Mouse (Mus musculus) MEL (cell line): ENCODE results near the gene Supt7l. TPM values are rescaled to one million over a fixed set of nuclear protein-coding genes. Genes with fewer than 3 reads are reported as not detected.

ENCODE experiments used
- DNase-seq: peaks from one replicate; pipeline ENCODE4 v3.0.0; 2011; ENCODE audit warnings: low read depth, low spot score
- H3K27ac ChIP-seq: 2 replicates; pipeline ENCODE4 v1.5.1; 2012; ENCODE audit warnings: low read depth, mild to moderate bottlenecking, control low read depth, low read length, moderate library complexity; ENCODE audit not compliant: control insufficient read depth
- H3K27me3 ChIP-seq, 2 experiments: fragments of 150-350 bp in 1 of 2; sonication (generic) in 1 of 2; 2 replicates each; pipeline ENCODE4 v1.6.1; 2012; ENCODE audit warnings: low read length in 2 of 2, mild to moderate bottlenecking in 2 of 2, improper control_type of control experiment in 1 of 2, moderate library complexity in 1 of 2; ENCODE audit not compliant: insufficient read depth in 2 of 2, control insufficient read depth in 1 of 2
- H3K36me3 ChIP-seq, 2 experiments: 2 replicates each; pipeline ENCODE4 v1.6.1; 2012 to 2014; ENCODE audit warnings: low read length in 2 of 2, improper control_type of control experiment in 1 of 2, inconsistent platforms in 1 of 2, mild to moderate bottlenecking in 1 of 2; ENCODE audit not compliant: insufficient read depth in 2 of 2, control insufficient read depth in 1 of 2
- H3K4me1 ChIP-seq, 2 experiments: fragments of 150-350 bp in 1 of 2; sonication (generic) in 1 of 2; 2 replicates each; pipeline ENCODE4 v1.6.1; 2012; ENCODE audit warnings: low read length in 2 of 2, improper control_type of control experiment in 1 of 2, mild to moderate bottlenecking in 1 of 2; ENCODE audit not compliant: insufficient read depth in 2 of 2, control insufficient read depth in 1 of 2
- H3K4me3 ChIP-seq, 2 experiments: fragments of 150-350 bp in 1 of 2; sonication (generic) in 1 of 2; 2 replicates each; pipeline ENCODE4 v1.5.1; 2012; ENCODE audit warnings: low read depth in 2 of 2, low read length in 2 of 2, mild to moderate bottlenecking in 2 of 2, moderate library complexity in 2 of 2, control low read depth in 1 of 2, improper control_type of control experiment in 1 of 2; ENCODE audit not compliant: control insufficient read depth in 1 of 2, insufficient read depth in 1 of 2
- H3K79me2 ChIP-seq: 2 replicates; pipeline ENCODE4 v1.6.1; 2012; ENCODE audit warnings: mild to moderate bottlenecking, low read length, moderate library complexity; ENCODE audit not compliant: control insufficient read depth, poor library complexity, insufficient read depth
- H3K9ac ChIP-seq: 2 replicates; pipeline ENCODE4 v1.6.1; 2012; ENCODE audit warnings: low read depth, mild to moderate bottlenecking, control low read depth, low read length, moderate library complexity; ENCODE audit not compliant: control insufficient read depth, poor library complexity, severe bottlenecking
- H3K9me3 ChIP-seq: fragments of 150-350 bp; sonication (generic); replicated peaks from 2 replicates; pipeline ENCODE4 v1.6.1; 2012; ENCODE audit warnings: mild to moderate bottlenecking, low read length, improper control_type of control experiment, moderate library complexity; ENCODE audit not compliant: insufficient read depth
- CTCF ChIP-seq, 3 experiments: IDR thresholded peaks in 2 of 3; conservative IDR thresholded peaks in 1 of 3; 2 replicates each; pipeline ENCODE4 v1.5.1; 2011 to 2012; ENCODE audit warnings: low read length in 3 of 3, low read depth in 2 of 3, mild to moderate bottlenecking in 2 of 3, improper control_type of control experiment in 1 of 3, inconsistent platforms in 1 of 3, mixed read lengths in 1 of 3, moderate library complexity in 1 of 3; ENCODE audit not compliant: control insufficient read depth in 1 of 3, insufficient read depth in 1 of 3, poor library complexity in 1 of 3, severe bottlenecking in 1 of 3
- ELF1 ChIP-seq: IDR thresholded peaks from 2 replicates; pipeline ENCODE4 v1.6.1; 2014; ENCODE audit warnings: low read depth, mild to moderate bottlenecking, inconsistent platforms, low read length, improper control_type of control experiment, moderate library complexity
- EP300 ChIP-seq, 2 experiments: IDR thresholded peaks; 2 replicates each; pipeline ENCODE4 v1.6.1; 2011; ENCODE audit warnings: improper control_type of control experiment in 2 of 2, low read length in 2 of 2, low read depth in 1 of 2, mild to moderate bottlenecking in 1 of 2
- ETS1 ChIP-seq: IDR thresholded peaks from 2 replicates; pipeline ENCODE4 v1.6.1; 2012; ENCODE audit warnings: low read depth, mild to moderate bottlenecking, inconsistent platforms, low read length, improper control_type of control experiment, moderate library complexity
- GATA1 ChIP-seq: IDR thresholded peaks from 2 replicates; pipeline ENCODE4 v1.6.1; 2011; ENCODE audit warnings: low read depth, low read length, improper control_type of control experiment
- HCFC1 ChIP-seq: IDR thresholded peaks from 2 replicates; pipeline ENCODE4 v1.6.1; 2012; ENCODE audit warnings: low read depth, mild to moderate bottlenecking, inconsistent platforms, low read length, improper control_type of control experiment, moderate library complexity
- KAT2A ChIP-seq: conservative IDR thresholded peaks from 2 replicates; pipeline ENCODE4 v1.6.1; 2012; ENCODE audit warnings: low read depth, low read length, improper control_type of control experiment, inconsistent platforms
- MAFK ChIP-seq: IDR thresholded peaks from 2 replicates; pipeline ENCODE4 v1.6.1; 2011; ENCODE audit warnings: low read depth, mild to moderate bottlenecking, low read length, improper control_type of control experiment, borderline replicate concordance
- MEF2A ChIP-seq: IDR thresholded peaks from 2 replicates; pipeline ENCODE4 v1.6.1; 2014; ENCODE audit warnings: low read depth, mild to moderate bottlenecking, inconsistent platforms, low read length, improper control_type of control experiment; ENCODE audit not compliant: poor library complexity, insufficient replicate concordance, severe bottlenecking; ENCODE audit errors: extremely low read depth
- MYC ChIP-seq: IDR thresholded peaks from 2 replicates; pipeline ENCODE4 v1.6.1; 2011; ENCODE audit warnings: low read depth, mild to moderate bottlenecking, low read length, improper control_type of control experiment, moderate library complexity
- NELFE ChIP-seq: IDR thresholded peaks from 2 replicates; pipeline ENCODE4 v1.6.1; 2011; ENCODE audit warnings: low read depth, low read length, improper control_type of control experiment
- POLR2A ChIP-seq, 2 experiments: IDR thresholded peaks; 2 replicates each; pipeline ENCODE4 v1.6.1; 2011 to 2012; ENCODE audit warnings: low read length in 2 of 2, mild to moderate bottlenecking in 2 of 2, control low read depth in 1 of 2, improper control_type of control experiment in 1 of 2, low read depth in 1 of 2, moderate library complexity in 1 of 2; ENCODE audit not compliant: control insufficient read depth in 1 of 2, insufficient read depth in 1 of 2, poor library complexity in 1 of 2
- POLR2AphosphoS2 ChIP-seq: IDR thresholded peaks from 2 replicates; pipeline ENCODE4 v1.6.1; 2011; ENCODE audit warnings: low read length, improper control_type of control experiment
- SMC3 ChIP-seq: IDR thresholded peaks from 2 replicates; pipeline ENCODE4 v1.6.1; 2011; ENCODE audit warnings: low read depth, low read length, improper control_type of control experiment
- TAL1 ChIP-seq: IDR thresholded peaks from 2 replicates; pipeline ENCODE4 v1.6.1; 2012; ENCODE audit warnings: mild to moderate bottlenecking, inconsistent platforms, low read length, moderate library complexity, mixed read lengths
- UBTF ChIP-seq: IDR thresholded peaks from 2 replicates; pipeline ENCODE4 v1.6.1; 2012; ENCODE audit warnings: low read depth, mild to moderate bottlenecking, inconsistent platforms, low read length, improper control_type of control experiment, moderate library complexity, borderline replicate concordance; ENCODE audit not compliant: insufficient read depth
- USF1 ChIP-seq: IDR thresholded peaks from 2 replicates; pipeline ENCODE4 v1.6.1; 2014; ENCODE audit warnings: low read depth, mild to moderate bottlenecking, inconsistent platforms, low read length, improper control_type of control experiment, moderate library complexity
- USF2 ChIP-seq, 2 experiments: IDR thresholded peaks; 2 replicates each; pipeline ENCODE4 v1.6.1; 2011 to 2012; ENCODE audit warnings: improper control_type of control experiment in 2 of 2, low read length in 2 of 2, borderline replicate concordance in 1 of 2, inconsistent platforms in 1 of 2, low read depth in 1 of 2, mild to moderate bottlenecking in 1 of 2; ENCODE audit not compliant: insufficient read depth in 1 of 2
- ZKSCAN1 ChIP-seq: IDR thresholded peaks from 2 replicates; pipeline ENCODE4 v1.6.1; 2012; ENCODE audit warnings: low read depth, mild to moderate bottlenecking, inconsistent platforms, low read length, improper control_type of control experiment, moderate library complexity
- ZMIZ1 ChIP-seq: IDR thresholded peaks from 2 replicates; pipeline ENCODE4 v1.6.1; 2012; ENCODE audit warnings: low read depth, mild to moderate bottlenecking, inconsistent platforms, low read length, improper control_type of control experiment, moderate library complexity
- ZNF384 ChIP-seq: IDR thresholded peaks from 2 replicates; pipeline ENCODE4 v1.6.1; 2012; ENCODE audit warnings: low read depth, mild to moderate bottlenecking, inconsistent platforms, low read length, improper control_type of control experiment
- polyA plus RNA-seq, 2 experiments: library from polyadenylated mRNA; stranded (reverse) in 1 of 2; unstranded in 1 of 2; fragments of >175 nt in 1 of 2; fragments of >200 nt in 1 of 2; gene quantifications; 2 replicates each; pipeline versions ENCODE4 v1.2.1 to v1.2.4; 2012; ENCODE audit warnings: low replicate concordance in 2 of 2, low read depth in 1 of 2; ENCODE audit not compliant: insufficient read length in 2 of 2, insufficient read depth in 1 of 2, missing spikeins in 1 of 2
- total RNA-seq: library from RNA; depleted of rRNA; stranded (reverse); fragments of 300-350 nt; gene quantifications from 2 replicates; pipeline ENCODE4 v1.2.3, GENCODE M21; 2012

Supt7l gene
- total and polyA plus RNA-seq, 3 experiments: 19.3 to 23.6 TPM; not detected in 1

DNA sequence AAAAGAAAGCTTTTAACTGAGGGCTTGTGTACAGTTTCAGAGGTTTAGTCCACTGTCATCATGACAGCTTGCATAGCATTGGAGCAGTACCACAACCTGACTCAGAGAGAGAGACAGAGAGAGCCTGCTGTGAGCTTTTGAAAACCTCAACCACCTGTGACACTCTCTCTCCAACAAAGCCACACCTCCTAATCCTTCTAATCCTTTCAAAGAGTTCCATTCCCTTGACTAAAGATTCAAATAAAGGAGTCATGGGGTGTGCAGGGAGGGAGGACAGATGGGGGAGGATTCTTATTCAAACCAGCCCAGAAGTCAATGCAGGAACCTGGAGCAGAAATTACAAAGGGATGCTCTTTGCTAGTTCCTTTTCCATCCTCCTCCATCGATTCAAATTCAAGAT is 35.6 kb downstream of the Supt7l start:
- Histone ChIP-seq H3K9me3 (no peaks in the 10 kb centered on the region), H3K79me2 (peaks cover 13% of the 10 kb centered on the region), H3K36me3 (peaks cover 3 to 12% of the 10 kb centered on the region in 2 experiments; a peak in 3 of 4 replicates), H3K9ac (no peak overlapping the region), H3K4me1 (peaks cover 3 to 17% of the 10 kb centered on the region in 2 experiments; a peak in 3 of 4 replicates), H3K4me3 (no peak overlapping the region), H3K27me3 (no peaks in the 10 kb centered on the region; a peak in 1 of 4 replicates), H3K27ac (no peak overlapping the region)
- DNase-seq: no peak
- TF ChIP-seq MAFK: no peak
- no peak for TF ChIP-seq ETS1
- no peak for TF ChIP-seq NELFE

DNA sequence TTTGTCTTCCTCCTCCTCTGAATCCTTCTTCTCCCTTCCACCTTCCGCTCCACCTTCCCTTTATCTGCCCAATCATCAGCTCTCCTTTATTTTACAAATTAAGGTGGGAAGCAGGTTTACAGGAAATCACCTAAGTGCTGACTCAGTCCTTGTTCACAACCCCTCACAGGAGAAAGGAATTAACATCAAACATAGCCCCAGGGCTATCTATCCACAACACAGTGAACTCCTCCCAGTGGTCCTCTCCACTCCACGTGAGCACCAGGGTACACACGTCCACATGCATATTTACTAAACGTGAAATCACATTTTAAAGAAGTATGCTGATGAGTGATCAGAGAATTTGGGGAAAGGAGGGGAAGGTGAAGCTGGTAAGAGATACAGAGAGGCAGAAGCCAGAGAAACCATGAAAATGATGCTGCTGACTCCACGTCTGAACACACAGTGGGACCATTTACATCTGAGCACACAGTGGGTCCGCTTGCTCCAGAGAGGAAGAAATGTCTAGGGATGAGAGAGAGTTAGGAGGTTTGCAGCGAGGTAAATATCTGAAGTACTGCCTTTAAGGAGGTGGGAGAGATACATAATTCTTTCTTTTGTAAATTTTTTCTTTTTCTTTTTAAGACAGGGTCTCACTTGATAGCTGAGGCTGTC is 38.4 kb downstream of the Supt7l start:
- DNase-seq: no peak
- Histone ChIP-seq H3K4me1 (peaks cover 0 to 9% of the 10 kb centered on the region in 2 experiments; a peak in 3 of 4 replicates), H3K9me3 (no peaks in the 10 kb centered on the region), H3K27me3 (no peaks in the 10 kb centered on the region; a peak in 1 of 4 replicates), H3K79me2 (no peaks in the 10 kb centered on the region), H3K9ac (no peak overlapping the region), H3K27ac (no peak overlapping the region), H3K36me3 (peaks cover 0 to 5% of the 10 kb centered on the region in 2 experiments; a peak in 2 of 4 replicates), H3K4me3 (no peak overlapping the region)
- TF ChIP-seq POLR2A (IDR thresholded peaks at IDR 0.05; ENCODE audit: control insufficient read depth in 1 of 2, insufficient read depth in 1 of 2, low read depth in 1 of 2, low read length in 2 of 2, poor library complexity in 1 of 2): no peak
- no peak for TF ChIP-seq MYC
- no peak for TF ChIP-seq POLR2AphosphoS2
- TF ChIP-seq ZKSCAN1: peak; percentile 95
- TF ChIP-seq NELFE: no peak
- TF ChIP-seq MEF2A: no peak

DNA sequence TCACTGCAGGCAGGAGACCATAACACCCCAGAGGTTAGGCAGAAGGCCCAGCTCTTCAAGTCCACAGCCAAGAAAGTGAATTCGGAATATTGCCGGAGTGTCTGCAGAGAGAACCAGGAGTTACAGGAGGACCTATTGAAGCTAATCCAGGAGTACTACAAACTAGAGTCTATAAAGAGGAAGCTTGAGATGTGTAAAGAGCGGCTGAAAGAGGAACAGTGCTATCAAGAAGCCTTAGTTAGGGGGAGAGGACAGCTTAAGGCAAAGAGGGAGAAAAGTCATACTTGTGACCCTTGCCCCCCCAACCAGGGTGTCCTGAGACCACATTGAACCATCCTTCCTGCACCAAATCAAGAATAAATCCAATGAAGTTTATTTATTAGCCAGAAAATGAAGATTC is 39.7 kb downstream of the Supt7l start:
- H3K9me3 ChIP-seq: no peaks in the 10 kb centered on the region
- DNase-seq: peak; percentile 67
- H3K9ac ChIP-seq: no peak overlapping the region
- no peak overlapping the region for H3K4me3 ChIP-seq
- no peaks in the 10 kb centered on the region; a peak in 1 of 4 replicates for H3K27me3 ChIP-seq
- TF ChIP-seq NELFE (no peak), HCFC1 (no peak), TAL1 (no peak), UBTF (no peak), EP300 (IDR thresholded peaks at IDR 0.05; ENCODE audit: low read depth in 1 of 2, low read length in 2 of 2) (no peak), GATA1 (no peak), CTCF (IDR thresholded peaks at IDR 0.05 in 2 of 3, conservative IDR thresholded peaks at IDR 0.05 in 1 of 3; ENCODE audit: control insufficient read depth in 1 of 3, insufficient read depth in 1 of 3, low read depth in 2 of 3, low read length in 3 of 3, poor library complexity in 1 of 3, severe bottlenecking in 1 of 3) (no peak), MYC (no peak), USF2 (IDR thresholded peaks at IDR 0.05; ENCODE audit: borderline replicate concordance in 1 of 2, insufficient read depth in 1 of 2, low read depth in 1 of 2, low read length in 2 of 2) (no peak), USF1 (no peak), POLR2A (IDR thresholded peaks at IDR 0.05; ENCODE audit: control insufficient read depth in 1 of 2, insufficient read depth in 1 of 2, low read depth in 1 of 2, low read length in 2 of 2, poor library complexity in 1 of 2) (no peak), ZMIZ1 (no peak), ELF1 (no peak), POLR2AphosphoS2 (no peak), SMC3 (no peak), ETS1 (no peak), ZNF384 (no peak), KAT2A (no peak)
- H3K36me3 ChIP-seq: peaks cover 0 to 2% of the 10 kb centered on the region in 2 experiments; a peak in 1 of 4 replicates
- H3K4me1 ChIP-seq: peaks cover 0 to 7% of the 10 kb centered on the region in 2 experiments; a peak in 2 of 4 replicates
- H3K27ac ChIP-seq: no peak overlapping the region
- no peaks in the 10 kb centered on the region for H3K79me2 ChIP-seq
